Mouse (Mus musculus): ENCODE measurements around the gene Ryr1. TPM values are rescaled to one million over a fixed set of nuclear protein-coding genes. Genes with fewer than 3 reads are reported as not detected.
"Not testable (repeated sequence)": the region's sequence is repeated elsewhere in the genome, so short reads cannot be mapped to it uniquely, and the experiment has no call there.

The Ryr1 gene
- polyA plus RNA-seq, 1 experiment from 2014 or later = 0.30 TPM

DNA sequence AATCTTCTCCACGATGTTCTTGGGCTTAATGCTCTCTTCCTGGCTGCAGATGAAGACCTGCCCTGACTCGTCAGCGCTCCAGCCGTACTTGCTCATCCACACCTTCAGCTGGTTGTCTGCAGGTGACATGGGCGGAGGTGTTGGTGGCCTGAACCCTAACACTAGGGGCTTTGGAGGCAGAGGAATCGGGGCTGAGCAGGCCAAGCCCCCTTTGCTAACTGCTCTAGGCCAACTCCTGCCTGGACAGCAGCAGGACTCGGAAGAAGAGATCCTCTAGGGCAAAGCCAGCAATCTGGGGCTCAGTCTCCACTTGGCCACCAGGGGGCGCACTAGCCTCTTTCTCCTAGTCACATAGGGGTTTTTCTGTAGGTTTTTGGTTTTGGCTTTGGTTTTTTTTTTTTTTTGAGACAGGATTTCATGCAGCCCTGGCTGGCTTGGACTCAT is 152.4 kb downstream of the Ryr1 start:
- ATAC-seq (ENCODE audit: insufficient read depth, low FRiP score, low read depth) = no peak
- peak overlapping the region; percentile 78 for H3K27ac ChIP-seq
- 66% methylated on average over 8 of the region's 8 CpGs for WGBS

DNA sequence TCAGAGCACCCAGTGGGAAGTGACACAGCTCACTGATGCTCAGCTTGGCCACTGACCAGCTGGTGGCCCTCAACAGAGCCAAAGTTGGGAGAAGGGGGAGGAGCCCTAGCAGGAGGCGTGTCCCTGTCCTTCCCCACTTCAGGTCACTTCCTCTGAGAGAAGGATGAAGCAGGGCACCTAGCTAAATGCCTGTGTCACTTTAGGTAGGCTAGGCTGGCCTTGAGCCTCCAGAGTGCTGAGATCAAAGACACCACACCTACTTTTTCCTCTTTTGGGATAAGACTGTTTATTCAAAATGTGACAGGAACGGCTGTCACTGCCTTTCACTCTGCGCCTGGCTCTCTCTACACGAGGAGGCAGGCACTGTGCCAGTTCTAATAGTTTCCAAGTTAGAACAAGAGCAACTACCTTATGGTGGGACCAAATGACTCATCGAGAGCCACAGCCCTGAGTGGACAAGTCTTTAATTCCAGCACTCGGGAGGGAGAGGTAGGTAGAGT is 153.2 kb downstream of the Ryr1 start:
- ATAC-seq (ENCODE audit: insufficient read depth, low FRiP score, low read depth) = 0 out of 2 replicates have a peak, but pooled peaks have one; percentile 18
- H3K9ac ChIP-seq = no peak overlapping the region
- H3K4me3 ChIP-seq (replicated peaks) = no peak overlapping the region
- H3K4me1 ChIP-seq = peaks cover 11% of the 10 kb centered on the region; the same call in 1 of the 2 replicates
- H3K27ac ChIP-seq = peak overlapping the region; percentile 78
- H3K27me3 ChIP-seq (replicated peaks) = no peaks in the 10 kb centered on the region
- no peaks in the 10 kb centered on the region for H3K9me3 ChIP-seq
- WGBS = 49% methylated on average over 6 of the region's 6 CpGs
- peaks cover 34% of the 10 kb centered on the region for H3K36me3 ChIP-seq
- no peak overlapping the region for H3K4me2 ChIP-seq

More for the DNA sequence above, 152.4 kb downstream of the Ryr1 start:
- Histone ChIP-seq H3K27me3 (replicated peaks) (no peaks in the 10 kb centered on the region), H3K4me1 (peaks cover 8% of the 10 kb centered on the region; the same call in 1 of the 2 replicates), H3K4me3 (replicated peaks) (no peak overlapping the region), H3K9me3 (no peaks in the 10 kb centered on the region), H3K9ac (no peak overlapping the region), H3K36me3 (peaks cover 42% of the 10 kb centered on the region), H3K4me2 (no peak overlapping the region)

DNA sequence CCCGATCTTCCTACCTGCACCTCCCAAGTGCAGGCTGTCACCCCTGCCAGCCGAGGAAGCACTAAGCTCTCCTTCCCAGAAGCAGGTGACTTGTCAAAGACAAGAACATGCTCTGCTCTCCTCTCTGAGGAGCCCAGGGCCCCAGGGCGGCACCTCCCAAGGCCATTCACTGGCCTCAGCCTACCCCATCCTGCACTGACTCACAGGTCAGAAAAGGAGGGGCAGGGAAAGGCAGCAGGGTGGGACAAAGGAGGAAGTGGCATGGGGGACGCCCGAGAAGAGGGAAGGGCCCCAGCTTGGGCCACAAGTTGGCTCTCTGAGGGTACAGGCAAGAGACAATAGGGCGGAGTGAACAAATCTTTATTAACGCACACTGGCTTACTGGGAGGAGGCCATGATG is 153.9 kb downstream of the Ryr1 start:
- no peak overlapping the region for H3K4me2 ChIP-seq
- peaks cover 26% of the 10 kb centered on the region for H3K36me3 ChIP-seq
- no peaks in the 10 kb centered on the region for H3K9me3 ChIP-seq
- H3K4me1 ChIP-seq = peaks cover 16% of the 10 kb centered on the region
- H3K9ac ChIP-seq = no peak overlapping the region
- 80% methylated on average over 7 of the region's 7 CpGs for WGBS
- peak overlapping the region; percentile 78 for H3K27ac ChIP-seq
- H3K27me3 ChIP-seq (replicated peaks) = no peaks in the 10 kb centered on the region
- no peak overlapping the region for H3K4me3 ChIP-seq (replicated peaks)
- peak; percentile 53; the same call in 1 of the 2 replicates for ATAC-seq (ENCODE audit: insufficient read depth, low FRiP score, low read depth)

DNA sequence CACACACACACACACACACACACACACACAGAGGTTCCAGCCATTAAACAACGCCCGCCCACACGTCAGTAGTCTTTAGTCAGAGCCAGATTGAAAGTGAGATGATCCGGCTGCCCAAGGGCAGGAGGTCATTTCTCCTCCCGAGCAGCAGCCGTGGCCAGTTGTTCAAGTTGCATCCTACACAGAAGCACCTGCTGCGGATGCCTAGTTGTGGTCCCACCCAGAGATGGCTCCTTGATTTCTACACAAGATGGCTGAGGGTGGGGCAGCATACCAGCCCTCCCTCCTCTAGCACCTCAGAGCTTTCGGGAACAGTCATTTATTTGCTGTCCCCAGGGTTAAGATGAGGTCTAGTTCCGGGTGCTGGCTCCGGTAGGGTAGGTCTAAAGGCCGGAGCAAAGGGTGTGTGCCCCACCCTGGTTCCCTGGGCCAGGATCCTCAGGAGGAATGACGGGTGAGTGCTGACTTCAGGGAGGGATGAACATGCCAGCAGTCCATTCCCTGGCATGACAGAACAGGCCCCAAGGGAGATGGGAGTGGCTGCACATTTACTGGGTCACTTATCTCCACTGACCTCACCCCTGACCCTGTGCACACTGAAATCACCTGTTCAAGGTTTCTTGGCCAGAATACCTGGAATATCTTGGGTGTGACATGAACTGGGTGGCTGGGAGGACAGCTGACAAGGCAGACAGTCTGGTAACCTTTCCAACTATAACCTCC is 155.1 kb downstream of the Ryr1 start:
- no peaks in the 10 kb centered on the region for H3K27me3 ChIP-seq (replicated peaks)
- peaks cover 20% of the 10 kb centered on the region for H3K36me3 ChIP-seq
- peak; percentile 38; the same call in 1 of the 2 replicates for ATAC-seq (ENCODE audit: insufficient read depth, low FRiP score, low read depth)
- peaks cover 16% of the 10 kb centered on the region for H3K4me1 ChIP-seq
- 41% methylated on average over 12 of the region's 12 CpGs for WGBS
- H3K27ac ChIP-seq = peak overlapping the region; percentile 78
- H3K9me3 ChIP-seq = no peaks in the 10 kb centered on the region
- no peak overlapping the region for H3K4me3 ChIP-seq (replicated peaks)
- H3K9ac ChIP-seq = no peak overlapping the region
- no peak overlapping the region for H3K4me2 ChIP-seq

- H3K4me2 ChIP-seq = no peak overlapping the region
Measured at GRCm38 (mm10) chr7:28969271-28969670, 155.7 kb downstream of the Ryr1 start.

DNA sequence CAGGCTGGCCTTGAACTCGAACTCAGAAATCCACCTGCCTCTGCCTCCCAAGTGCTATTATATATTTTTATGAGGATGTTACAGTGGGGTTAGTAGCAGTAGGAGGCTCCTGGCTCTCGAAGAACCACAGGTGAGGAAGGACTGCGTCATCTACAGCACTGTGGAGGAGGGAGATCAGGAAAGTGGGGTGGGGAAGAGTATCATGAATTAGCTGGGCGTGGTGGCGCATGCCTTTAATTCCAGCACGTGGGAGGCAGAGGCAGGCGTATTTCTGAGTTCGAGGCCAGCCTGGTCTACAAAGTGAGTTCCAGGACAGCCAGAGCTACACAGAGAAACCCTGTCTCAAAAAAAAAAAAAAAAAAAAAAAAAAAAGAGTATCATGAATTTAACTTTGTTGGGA is 156.9 kb downstream of the Ryr1 start:
- H3K36me3 ChIP-seq; H3K9me3 ChIP-seq; H3K27me3 ChIP-seq (replicated peaks); H3K9ac ChIP-seq; H3K4me3 ChIP-seq (replicated peaks); ATAC-seq (ENCODE audit: insufficient read depth, low FRiP score, low read depth); H3K4me2 ChIP-seq; H3K27ac ChIP-seq: not testable (repeated sequence)
- 91% methylated on average over 8 of the region's 8 CpGs for WGBS
- peaks cover 20% of the 10 kb centered on the region for H3K4me1 ChIP-seq

More at GRCm38 (mm10) chr7:28969271-28969670, 155.7 kb downstream of the Ryr1 start:
- 100% methylated on average over 1 of the region's 1 CpGs for WGBS
- Histone ChIP-seq H3K9ac (no peak overlapping the region), H3K27ac (peak overlapping the region; percentile 78), H3K27me3 (replicated peaks) (no peaks in the 10 kb centered on the region), H3K9me3 (no peaks in the 10 kb centered on the region), H3K4me3 (replicated peaks) (no peak overlapping the region), H3K4me1 (peaks cover 16% of the 10 kb centered on the region), H3K36me3 (peaks cover 15% of the 10 kb centered on the region)
- no peak for ATAC-seq (ENCODE audit: insufficient read depth, low FRiP score, low read depth)

GRCm38 (mm10) chr7:28966751-28967505 is 158.1 kb downstream of the Ryr1 start:
- Histone ChIP-seq H3K27me3 (replicated peaks) (no peaks in the 10 kb centered on the region), H3K9me3 (no peaks in the 10 kb centered on the region), H3K4me3 (replicated peaks) (no peak overlapping the region), H3K36me3 (0 out of 2 replicates have a peak, but pooled peaks cover 5% of the 10 kb centered on the region), H3K4me2 (no peak overlapping the region), H3K4me1 (peaks cover 20% of the 10 kb centered on the region), H3K9ac (no peak overlapping the region), H3K27ac (0 out of 2 replicates have a peak overlapping the region, but pooled peaks have one; percentile 28)
- ATAC-seq (ENCODE audit: insufficient read depth, low FRiP score, low read depth) = no peak
- WGBS = 58% methylated on average over 4 of the region's 4 CpGs

DNA sequence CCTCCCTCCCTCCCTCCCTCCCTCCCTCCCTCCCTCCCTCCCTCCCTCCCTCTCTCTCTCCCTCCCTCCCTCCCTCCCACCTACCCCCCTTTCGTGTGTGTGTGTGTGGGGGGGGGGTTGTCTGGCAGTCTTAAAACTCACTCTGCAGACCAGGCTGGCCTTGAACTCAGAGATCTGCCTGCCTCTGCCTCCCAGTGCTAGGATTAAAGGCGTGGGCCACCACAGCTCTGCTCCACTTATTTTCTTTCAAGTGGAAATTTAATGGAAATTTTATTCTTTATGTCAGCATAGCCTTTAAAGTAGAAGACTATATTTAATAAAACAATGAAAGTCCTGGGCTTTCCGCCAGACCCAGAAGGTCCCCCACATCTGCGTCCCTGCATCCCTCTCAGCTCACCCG is 158.8 kb downstream of the Ryr1 start:
- no peak for ATAC-seq (ENCODE audit: insufficient read depth, low FRiP score, low read depth)
- H3K4me1 ChIP-seq = peaks cover 15% of the 10 kb centered on the region; the same call in 1 of the 2 replicates
- 0 out of 2 replicates have a peak, but pooled peaks cover 2% of the 10 kb centered on the region for H3K36me3 ChIP-seq
- no peaks in the 10 kb centered on the region for H3K27me3 ChIP-seq (replicated peaks)
- WGBS = 65% methylated on average over 4 of the region's 5 CpGs
- no peak overlapping the region for H3K4me2 ChIP-seq
- no peaks in the 10 kb centered on the region for H3K9me3 ChIP-seq
- H3K27ac ChIP-seq = 0 out of 2 replicates have a peak overlapping the region, but pooled peaks have one; percentile 28
- no peak overlapping the region for H3K4me3 ChIP-seq (replicated peaks)
- no peak overlapping the region for H3K9ac ChIP-seq

GRCm38 (mm10) chr7:28965346-28965840 is 159.6 kb downstream of the Ryr1 start:
- Histone ChIP-seq H3K4me3 (replicated peaks) (no peak overlapping the region), H3K9ac (no peak overlapping the region), H3K36me3 (no peaks in the 10 kb centered on the region), H3K4me2 (no peak overlapping the region), H3K27ac (no peak overlapping the region), H3K9me3 (no peaks in the 10 kb centered on the region), H3K27me3 (replicated peaks) (no peaks in the 10 kb centered on the region), H3K4me1 (peaks cover 17% of the 10 kb centered on the region; the same call in 1 of the 2 replicates)
- WGBS = 77% methylated on average over 5 of the region's 5 CpGs
- ATAC-seq (ENCODE audit: insufficient read depth, low FRiP score, low read depth) = no peak

- Histone ChIP-seq H3K9ac (no peak overlapping the region), H3K27me3 (replicated peaks) (no peaks in the 10 kb centered on the region), H3K9me3 (no peaks in the 10 kb centered on the region), H3K36me3 (no peaks in the 10 kb centered on the region), H3K4me2 (no peak overlapping the region), H3K4me1 (peaks cover 35% of the 10 kb centered on the region), H3K4me3 (replicated peaks) (no peak overlapping the region), H3K27ac (peak overlapping the region; percentile 88; the same call in 1 of the 2 replicates)
- 71% methylated on average over 3 of the region's 3 CpGs for WGBS
- no peak for ATAC-seq (ENCODE audit: insufficient read depth, low FRiP score, low read depth)
Measured at GRCm38 (mm10) chr7:28963399-28963923, 161.5 kb downstream of the Ryr1 start.

- peak within 1 kb of the TSS; percentile 90 for H3K9ac ChIP-seq
- ATAC-seq (ENCODE audit: insufficient read depth, low FRiP score, low read depth) = peak; percentile 91
- H3K9me3 ChIP-seq = no peaks in the 10 kb centered on the region
- H3K4me2 ChIP-seq = peak within 1 kb of the TSS; percentile 69
- under 1% methylated on average over 76 of the region's 76 CpGs for WGBS
- H3K4me1 ChIP-seq = peaks cover 47% of the 10 kb centered on the region
- no peaks in the 10 kb centered on the region for H3K36me3 ChIP-seq
- H3K27ac ChIP-seq = peak within 1 kb of the TSS; percentile 88
- H3K27me3 ChIP-seq (replicated peaks) = no peaks in the 10 kb centered on the region
- H3K4me3 ChIP-seq (replicated peaks) = peak within 1 kb of the TSS; percentile 82
Measured at GRCm38 (mm10) chr7:28961927-28962670, 162.9 kb downstream of the Ryr1 start, which contains the start of gene Actn4. Gene Actn4, minus strand, starts transcription at chr7:28962340.
